Mouse (Mus musculus) olfactory bulb, adult 2 months (tissue): ENCODE measurements around the gene Rab4b. TPM values are rescaled to one million over a fixed set of nuclear protein-coding genes. Genes with fewer than 3 reads are reported as not detected.

ENCODE experiments used
- H3K27ac ChIP-seq: fragments of 200-500 bp; 2 replicates; pipeline ENCODE4 v1.5.1; 2012; ENCODE audit warnings: low read depth, low read length; ENCODE audit not compliant: insufficient read depth
- H3K4me1 ChIP-seq: fragments of 200-500 bp; 2 replicates; pipeline ENCODE4 v1.6.1; 2012; ENCODE audit warnings: low read length; ENCODE audit not compliant: control insufficient read depth, insufficient read depth
- H3K4me3 ChIP-seq: fragments of 200-500 bp; 2 replicates; pipeline ENCODE4 v1.5.1; 2012; ENCODE audit warnings: mild to moderate bottlenecking, low read depth, low read length, moderate library complexity; ENCODE audit not compliant: insufficient read depth
- CTCF ChIP-seq: fragments of 200-500 bp; IDR thresholded peaks from 2 replicates; pipeline ENCODE4 v1.5.1; 2012; ENCODE audit warnings: low read depth, mild to moderate bottlenecking, low read length, moderate library complexity; ENCODE audit not compliant: insufficient read depth
- POLR2A ChIP-seq: fragments of 200-500 bp; IDR thresholded peaks from 2 replicates; pipeline ENCODE4 v1.6.1; 2012; ENCODE audit warnings: mild to moderate bottlenecking, low read depth, low read length, moderate library complexity; ENCODE audit not compliant: insufficient read depth
- WGBS: fragments of 180-500 bp; shearing (Covaris S2); methylation state at CpG from one replicate; pipeline ENCODE4 v1.1.7; 2018; 5-methylcytosine and 5-hydroxymethylcytosine counted together
- polyA plus RNA-seq: library from polyadenylated mRNA; stranded (reverse); fragments of >200 nt; gene quantifications from 2 replicates; pipeline ENCODE4 v1.2.4, GENCODE M21; 2012; ENCODE audit warnings: low replicate concordance; ENCODE audit not compliant: missing spikeins, insufficient read depth, insufficient read length

The Rab4b gene
- not detected in 2 replicates for polyA plus RNA-seq

GRCm38 (mm10) chr7:27178324-27179216, at the start of gene Rab4b:
Gene Rab4b, minus strand, starts transcription at chr7:27178896.
- Histone ChIP-seq H3K4me1 (no peaks in the 10 kb centered on the region), H3K4me3 (peak within 1 kb of the TSS; percentile 69), H3K27ac (peak within 1 kb of the TSS; percentile 85)
- TF ChIP-seq CTCF (no peak), POLR2A (peak; percentile 36)
- under 1% methylated on average over 53 of the region's 53 CpGs for WGBS

- H3K27ac ChIP-seq = peak within 1 kb of the TSS; percentile 65
- H3K4me1 ChIP-seq = peaks cover 45% of the 10 kb centered on the region
- H3K4me3 ChIP-seq = peak within 1 kb of the TSS; percentile 91
- WGBS = under 1% methylated on average over 49 of the region's 49 CpGs
- TF ChIP-seq CTCF = no peak
- TF ChIP-seq POLR2A = peak; percentile 86
Observed at GRCm38 (mm10) chr7:27228281-27228821, 49.7 kb upstream of the Rab4b start, which contains the start of gene Itpkc. Gene Itpkc, minus strand, starts transcription at chr7:27228661.

- TF ChIP-seq CTCF (no peak), POLR2A (no peak)
- Histone ChIP-seq H3K4me3 (peak overlapping the region; percentile 91), H3K4me1 (peaks cover 42% of the 10 kb centered on the region), H3K27ac (peak overlapping the region; percentile 55; the same call in 1 of the 2 replicates)
- 2% methylated on average over 10 of the region's 10 CpGs for WGBS
Observed at GRCm38 (mm10) chr7:27227676-27228075, 49.0 kb upstream of the Rab4b start.

- no peak for TF ChIP-seq POLR2A
- TF ChIP-seq CTCF = no peak
- WGBS = 21% methylated on average over 9 of the region's 9 CpGs
- H3K27ac ChIP-seq = no peak overlapping the region
- H3K4me3 ChIP-seq = peak overlapping the region; percentile 91
- peaks cover 39% of the 10 kb centered on the region for H3K4me1 ChIP-seq
Observed at GRCm38 (mm10) chr7:27227276-27227675, 48.6 kb upstream of the Rab4b start.

DNA sequence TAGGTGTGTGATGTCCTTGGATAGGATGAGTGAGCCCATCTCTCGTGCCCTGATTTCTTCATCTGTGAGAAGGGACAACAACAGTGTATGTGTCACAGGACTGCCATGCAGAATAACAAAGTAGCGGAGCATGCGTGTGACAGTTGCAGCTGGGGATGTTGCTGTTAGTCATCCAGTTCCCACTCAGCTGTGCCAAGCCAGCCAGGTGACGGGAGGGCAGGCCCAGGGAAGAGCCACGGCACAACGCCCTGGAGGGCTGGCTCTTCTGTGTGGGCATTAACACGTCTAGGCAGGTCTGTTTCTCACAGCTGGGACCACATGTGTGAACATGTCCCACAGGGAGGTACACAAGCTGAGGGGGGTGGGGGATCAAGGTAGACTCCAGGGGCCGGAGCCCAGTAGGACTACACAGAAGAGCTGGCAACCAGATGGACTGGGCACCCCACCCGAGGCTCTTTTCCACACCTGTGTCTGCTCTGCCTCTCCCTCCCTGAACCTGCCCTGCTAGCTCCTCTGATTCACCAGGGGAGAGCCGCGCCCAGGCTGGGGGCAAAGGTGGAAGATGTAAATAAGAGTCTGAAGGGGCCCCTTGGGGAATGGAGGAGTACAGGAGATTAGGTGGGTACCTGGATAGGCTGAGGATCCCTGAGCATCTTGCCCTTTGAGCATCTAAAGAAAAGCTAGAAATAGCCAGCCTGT, 46.3 kb upstream of the Rab4b start:
- Histone ChIP-seq H3K27ac (no peak overlapping the region), H3K4me1 (peaks cover 30% of the 10 kb centered on the region), H3K4me3 (peak overlapping the region; percentile 23)
- WGBS = 40% methylated on average over 11 of the region's 11 CpGs
- TF ChIP-seq CTCF (no peak), POLR2A (no peak)

- H3K4me3 ChIP-seq = no peak overlapping the region
- TF ChIP-seq CTCF = no peak
- no peak for TF ChIP-seq POLR2A
- 74% methylated on average over 1 of the region's 1 CpGs for WGBS
- peaks cover 25% of the 10 kb centered on the region for H3K4me1 ChIP-seq
- no peak overlapping the region for H3K27ac ChIP-seq
Observed at GRCm38 (mm10) chr7:27222538-27222937, 43.8 kb upstream of the Rab4b start.

GRCm38 (mm10) chr7:27221939-27222338, 43.2 kb upstream of the Rab4b start:
- Histone ChIP-seq H3K4me3 (no peak overlapping the region), H3K27ac (no peak overlapping the region), H3K4me1 (peaks cover 19% of the 10 kb centered on the region)
- TF ChIP-seq POLR2A = no peak
- TF ChIP-seq CTCF = no peak
- WGBS = 48% methylated on average over 6 of the region's 6 CpGs

DNA sequence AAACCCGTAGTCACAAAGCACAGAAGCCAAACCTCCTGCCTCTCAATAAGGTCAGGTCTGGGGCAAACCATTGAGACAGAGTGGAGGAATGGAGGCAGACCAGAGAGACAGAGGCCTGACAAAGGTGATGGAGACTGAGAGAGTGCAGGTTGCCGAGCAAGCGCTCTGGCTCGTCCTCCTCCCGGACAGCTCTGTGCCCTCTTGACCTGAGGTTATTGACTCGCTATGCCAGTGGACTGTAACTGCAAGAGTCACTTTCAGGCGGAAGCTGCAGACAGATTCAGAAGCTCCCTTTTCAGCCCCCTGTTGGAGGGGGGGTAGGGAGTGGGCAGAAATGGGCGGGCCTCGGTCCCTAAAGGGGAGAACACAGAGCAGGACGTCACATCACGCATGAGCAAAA, 41.2 kb upstream of the Rab4b start:
- TF ChIP-seq CTCF (no peak), POLR2A (no peak)
- Histone ChIP-seq H3K4me1 (peaks cover 4% of the 10 kb centered on the region), H3K4me3 (no peak overlapping the region), H3K27ac (no peak overlapping the region)
- 85% methylated on average over 11 of the region's 11 CpGs for WGBS
